Mouse (Mus musculus): ENCODE measurements at regions not wholly inside any gene's neighbourhood (a gene's known extent, or its start where the extent isn't known, plus 50 kb on each side); places are given as distances from the start of the nearest gene placed in this dataset.

- no peak for ATAC-seq
Measured at GRCm38 (mm10) chr16:93387578-93388116, 216.2 kb downstream of the Setd4 start.

GRCm38 (mm10) chr16:93384039-93384537, 219.8 kb downstream of the Setd4 start:
- ATAC-seq: no peak

GRCm38 (mm10) chr16:93382945-93383344, 220.9 kb downstream of the Setd4 start:
- ATAC-seq: no peak

GRCm38 (mm10) chr16:93380717-93381671, 222.9 kb downstream of the Setd4 start:
- ATAC-seq: no peak

- ATAC-seq: no peak
Measured at GRCm38 (mm10) chr16:93380117-93380516, 223.7 kb downstream of the Setd4 start.

- no peak for ATAC-seq
Measured at GRCm38 (mm10) chr16:93379611-93380010, 224.3 kb downstream of the Setd4 start.

GRCm38 (mm10) chr16:93374669-93375068, 229.2 kb downstream of the Setd4 start:
- no peak for ATAC-seq

GRCm38 (mm10) chr16:93369766-93370146, 234.1 kb downstream of the Setd4 start:
- ATAC-seq: no peak

- no peak for ATAC-seq
Measured at GRCm38 (mm10) chr16:93368824-93369765, 234.8 kb downstream of the Setd4 start.

GRCm38 (mm10) chr16:93367995-93368394, 235.9 kb downstream of the Setd4 start:
- ATAC-seq: no peak

GRCm38 (mm10) chr16:93367246-93367805, 236.5 kb downstream of the Setd4 start:
- no peak for ATAC-seq

GRCm38 (mm10) chr16:93366383-93366941, 237.4 kb downstream of the Setd4 start:
- no peak for ATAC-seq

- no peak for ATAC-seq
Measured at GRCm38 (mm10) chr16:93365236-93365951, 238.5 kb downstream of the Setd4 start.

GRCm38 (mm10) chr16:93359772-93360171, 244.1 kb downstream of the Setd4 start:
- ATAC-seq: no peak

GRCm38 (mm10) chr16:93358613-93359012, 245.2 kb downstream of the Setd4 start:
- ATAC-seq: no peak

- no peak for ATAC-seq
Measured at GRCm38 (mm10) chr16:93358166-93358565, 245.7 kb downstream of the Setd4 start.

- ATAC-seq: no peak
Measured at GRCm38 (mm10) chr16:93355204-93355899, 248.5 kb downstream of the Setd4 start.

- ATAC-seq: no peak
Measured at GRCm38 (mm10) chr16:93353971-93354370, 249.9 kb downstream of the Setd4 start.

GRCm38 (mm10) chr16:93344555-93344954, 259.3 kb downstream of the Setd4 start:
- no peak for ATAC-seq

- no peak for ATAC-seq
Measured at GRCm38 (mm10) chr16:93342701-93343100, 261.2 kb downstream of the Setd4 start.

GRCm38 (mm10) chr16:93341791-93342190, 262.1 kb downstream of the Setd4 start:
- no peak for ATAC-seq
